Mouse (Mus musculus): ENCODE data around the gene Lrr1.
"Not testable (repeated sequence)": the region's sequence is repeated elsewhere in the genome, so short reads cannot be mapped to it uniquely, and the experiment has no call there.

Lrr1 gene

DNA sequence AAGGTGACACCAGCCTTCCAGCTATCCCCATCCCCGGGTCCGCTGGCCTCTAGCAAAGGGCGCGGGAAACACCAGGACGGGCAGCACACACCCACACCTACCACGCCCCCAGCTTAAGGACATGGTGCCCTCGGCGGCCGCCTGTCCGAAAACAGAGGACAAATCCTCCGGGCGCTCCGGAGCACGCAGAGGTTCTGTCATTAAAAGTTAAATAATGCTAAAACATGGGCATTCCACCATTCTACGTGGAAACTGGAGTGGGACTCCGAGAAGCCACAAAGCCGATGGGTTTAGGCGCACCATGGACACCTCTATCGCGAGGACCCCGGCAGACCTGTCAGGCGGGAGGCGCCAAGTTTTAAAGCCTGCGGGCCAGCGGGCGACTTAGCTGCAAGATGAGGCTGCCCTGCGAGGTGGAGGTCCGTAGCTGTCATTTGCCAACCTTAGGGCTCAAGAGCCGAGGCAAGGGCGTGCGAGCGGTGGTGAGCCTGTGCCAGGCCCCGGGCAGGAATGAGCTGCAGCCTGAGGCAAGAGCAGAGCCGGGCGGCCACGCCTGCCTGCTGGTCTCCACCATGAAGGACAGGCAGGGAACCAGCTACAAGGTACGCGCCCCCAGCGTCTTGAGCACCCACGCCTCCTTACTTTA lies at the start of gene Lrr1:
Gene Lrr1, plus strand, starts transcription at position 354 of the 646 bp plus-strand sequence.
- DNase-seq, result peak; percentile 79

DNA sequence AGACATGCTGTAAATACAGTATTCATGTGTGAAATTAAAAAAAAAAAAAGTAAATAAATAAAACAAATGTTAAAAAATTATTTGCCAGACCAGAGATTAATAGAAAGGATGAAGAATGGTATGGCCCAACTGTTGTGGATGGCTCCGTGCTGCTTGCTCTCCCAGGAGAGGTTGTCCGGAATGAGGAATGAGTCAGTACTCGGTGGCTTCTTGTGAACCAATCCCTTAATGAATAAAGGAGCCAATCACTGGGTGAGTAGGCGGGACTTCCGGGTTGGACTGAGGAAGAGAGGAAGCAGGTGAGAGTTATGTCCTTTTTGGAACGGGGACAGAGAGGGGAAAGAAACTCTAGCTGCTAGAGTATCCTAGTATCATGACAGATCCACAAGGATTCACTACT lies 48.7 kb upstream of the Lrr1 start:
- no peak for DNase-seq

DNA sequence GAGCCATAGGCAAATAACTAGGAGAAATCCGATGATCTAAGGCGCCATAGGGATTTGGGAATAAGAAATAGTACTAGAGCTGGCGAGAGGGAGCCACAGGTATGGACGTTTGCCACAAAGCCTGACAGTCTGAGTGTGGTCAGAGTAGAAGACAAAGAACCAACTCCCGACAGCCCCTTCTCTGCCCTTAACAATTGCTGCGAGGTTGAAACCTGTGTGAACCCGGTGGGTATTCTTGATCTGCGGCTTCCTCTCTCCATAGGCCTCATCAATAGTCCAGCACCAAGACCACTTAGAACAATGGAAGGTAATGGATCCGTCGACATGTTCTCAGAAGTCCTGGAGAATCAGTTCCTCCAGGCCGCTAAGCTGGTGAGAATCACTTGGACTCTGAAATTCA lies 45.8 kb upstream of the Lrr1 start:
- DNase-seq, result no peak

DNA sequence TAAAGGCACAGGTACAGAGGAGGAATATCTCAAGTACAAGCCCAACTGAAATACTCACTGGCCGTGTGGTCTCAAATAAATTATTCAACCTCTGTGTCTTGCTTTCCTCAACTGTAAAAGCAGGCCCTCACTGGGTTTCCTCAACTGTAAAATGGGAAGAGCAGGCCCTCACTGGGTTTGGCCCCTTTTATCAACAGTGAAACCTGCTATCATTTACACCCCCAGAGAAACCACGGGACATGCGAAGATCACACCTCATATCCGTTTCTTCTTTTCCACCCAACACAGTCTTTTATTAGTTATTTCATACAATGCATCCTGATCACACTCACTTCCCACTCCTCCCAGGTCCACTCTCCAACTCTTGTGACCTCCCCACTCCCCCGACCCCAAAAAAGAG lies 43.5 kb upstream of the Lrr1 start:
- no peak for DNase-seq

DNA sequence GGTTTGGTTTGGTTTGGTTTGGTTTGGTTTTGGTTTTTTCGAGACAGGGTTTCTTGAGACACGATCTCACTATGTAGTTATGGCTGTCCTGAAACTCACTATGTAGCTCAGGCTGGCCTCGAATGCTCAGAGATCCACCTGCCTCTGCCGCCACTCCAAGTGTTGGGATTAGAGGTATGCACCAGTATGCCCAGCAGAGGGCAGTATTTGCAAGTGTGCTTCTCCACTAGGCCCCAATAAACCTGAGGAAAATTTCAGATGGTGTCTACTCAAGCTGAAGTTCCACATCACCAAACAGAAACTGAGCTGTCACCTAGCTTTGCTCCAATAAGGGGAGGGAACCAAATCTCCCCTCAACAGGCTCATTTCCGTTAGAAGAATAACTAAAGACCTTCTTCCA lies 41.4 kb upstream of the Lrr1 start:
- no peak for DNase-seq

DNA sequence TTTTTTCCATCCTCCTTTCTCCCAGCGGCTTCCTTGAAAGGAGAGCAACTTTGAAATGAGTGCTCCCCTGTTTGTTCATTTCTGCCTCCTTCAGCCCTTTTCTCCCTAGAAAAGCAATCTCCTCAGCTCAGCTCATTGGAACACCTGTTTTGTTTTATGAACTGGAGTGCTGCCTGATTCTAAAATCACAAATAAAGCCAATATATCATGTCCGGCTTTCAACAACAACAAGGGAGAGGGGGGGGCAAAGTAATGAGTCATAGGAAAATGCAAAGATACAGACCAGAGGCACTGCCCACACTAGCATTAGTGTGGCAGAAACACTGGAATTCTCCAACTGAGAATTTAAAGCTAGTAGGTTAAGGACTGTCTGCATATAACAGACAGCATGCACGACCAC lies 41.0 kb upstream of the Lrr1 start:
- no peak for DNase-seq

DNA sequence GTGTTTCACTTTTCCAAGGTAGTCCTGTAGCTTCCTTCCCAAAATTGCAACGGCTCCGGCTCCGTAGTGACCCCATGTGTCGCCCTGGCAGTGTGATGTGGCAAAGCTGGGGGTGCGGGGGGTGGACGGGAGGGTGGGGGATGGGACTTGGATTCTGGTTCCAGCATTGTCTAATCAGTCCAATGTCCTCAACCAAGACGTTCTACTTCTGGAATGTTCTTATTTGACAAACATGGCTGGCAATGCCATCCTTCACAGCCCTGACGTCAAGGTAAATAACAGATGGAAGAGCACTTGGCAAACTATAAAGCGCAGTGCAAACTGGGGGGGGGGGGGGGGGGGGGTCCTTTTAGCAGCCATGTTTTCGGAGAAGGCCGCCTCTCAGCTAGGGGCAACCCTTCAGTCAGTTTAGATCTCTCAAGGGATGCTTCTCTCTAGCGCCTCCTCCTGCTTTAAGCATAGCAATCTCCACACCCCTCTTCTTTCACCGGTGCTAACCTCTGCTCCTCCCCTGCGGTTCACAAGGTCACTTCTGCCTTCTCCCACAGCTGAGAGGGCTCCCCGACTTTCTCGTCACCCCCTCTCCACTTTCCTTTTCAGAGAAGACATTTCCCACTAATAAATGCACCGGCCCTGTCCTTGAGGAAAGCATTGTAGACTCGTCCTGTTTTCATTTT lies 38.8 kb upstream of the Lrr1 start:
- DNase-seq, result no peak

DNA sequence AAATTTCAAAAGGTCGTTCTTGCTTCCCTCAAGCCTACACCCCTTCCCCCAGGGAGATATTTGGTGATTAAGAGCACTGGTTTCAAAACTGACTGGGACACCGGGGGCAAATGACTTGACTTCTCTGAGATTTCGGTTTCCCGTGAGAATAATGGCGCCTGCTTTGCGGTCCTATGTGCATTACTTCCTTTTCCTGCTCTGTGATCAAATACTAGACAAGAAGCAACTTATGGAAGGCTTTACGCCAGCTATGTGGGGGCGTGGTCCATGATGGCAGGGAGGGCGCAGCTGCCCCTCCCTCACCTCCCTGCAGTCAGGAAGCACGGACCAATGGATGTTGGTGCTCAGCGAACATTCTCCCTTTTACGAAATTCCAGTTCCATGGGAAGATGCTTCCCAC lies 38.1 kb upstream of the Lrr1 start:
- no peak for DNase-seq

DNA sequence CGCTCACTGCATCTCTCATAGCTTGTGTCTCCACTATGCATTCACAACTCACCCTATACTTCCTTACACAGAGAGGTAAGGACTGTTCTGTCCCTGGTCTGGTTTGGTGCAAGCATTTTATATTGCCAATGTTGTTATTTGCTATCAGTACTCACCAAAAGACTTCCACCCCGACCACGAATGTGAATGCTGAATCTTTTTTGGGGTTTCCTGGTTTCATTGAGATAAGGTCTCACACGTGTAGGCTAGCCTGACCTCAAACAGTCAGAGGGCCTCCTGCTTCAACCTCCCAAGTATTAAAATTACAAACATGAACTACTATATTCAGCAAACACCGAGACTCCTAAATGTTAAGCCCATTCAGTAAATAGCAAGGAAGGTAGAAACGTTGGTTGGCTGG lies 37.3 kb upstream of the Lrr1 start:
- DNase-seq, result no peak

DNA sequence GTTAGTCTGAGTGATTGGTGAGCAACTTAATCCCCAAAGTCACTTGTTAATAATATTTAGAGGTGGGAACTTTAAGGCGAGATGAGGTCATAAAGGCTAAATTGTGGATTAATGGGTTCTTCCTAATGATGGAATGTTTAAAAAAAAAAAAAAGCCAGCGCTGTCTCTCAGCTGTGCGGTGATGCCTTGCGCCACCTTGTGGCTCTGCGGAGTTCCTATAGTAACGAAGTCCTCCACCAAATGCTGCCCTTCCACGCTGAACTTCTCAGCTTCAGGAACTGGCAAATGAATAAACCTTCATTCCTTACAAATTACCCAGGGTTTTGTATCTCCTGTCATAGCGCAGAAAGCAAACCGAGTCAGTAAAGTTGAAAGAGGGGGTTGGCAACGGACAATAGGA lies 36.6 kb upstream of the Lrr1 start:
- peak; percentile 75 for DNase-seq

DNA sequence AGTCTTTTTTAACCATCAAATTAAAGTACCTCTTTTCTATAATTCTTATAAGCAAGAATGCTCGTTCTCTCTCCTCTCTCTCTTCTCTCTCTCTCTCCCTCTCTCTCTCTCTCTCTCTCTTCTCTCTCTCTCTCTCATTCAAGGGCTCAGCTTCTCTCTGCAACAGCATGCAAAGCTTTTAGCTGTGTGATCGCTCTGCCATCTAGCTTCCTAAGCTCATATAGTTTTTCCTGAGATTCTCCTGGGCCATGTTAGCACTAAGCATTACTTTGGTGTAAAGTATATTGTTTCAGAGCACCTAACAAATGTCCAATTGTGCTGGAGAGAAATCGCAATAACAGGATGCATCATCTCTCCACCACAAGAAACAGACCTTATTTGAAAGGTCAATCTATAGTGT lies 29.4 kb upstream of the Lrr1 start:
- DNase-seq, result no peak

DNA sequence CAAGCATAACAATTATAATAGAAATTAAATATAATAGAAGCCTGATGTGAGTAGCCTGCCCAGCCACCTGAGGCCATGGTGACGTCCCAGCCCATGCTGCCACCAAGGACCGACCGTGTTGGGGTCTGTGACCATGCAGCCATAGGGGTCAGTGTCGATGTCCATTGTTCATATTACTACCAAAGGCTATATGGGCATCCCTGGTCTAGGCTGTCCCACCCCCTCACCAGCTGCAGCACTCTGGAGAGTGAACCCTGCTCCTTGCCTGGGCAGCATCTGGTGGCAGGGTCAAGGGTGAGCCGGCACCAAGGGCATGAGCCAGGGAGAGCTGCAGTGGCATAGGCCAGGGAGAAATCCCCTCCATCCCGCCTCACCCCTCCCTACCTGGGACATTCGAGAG lies 28.8 kb upstream of the Lrr1 start:
- DNase-seq, result no peak

DNA sequence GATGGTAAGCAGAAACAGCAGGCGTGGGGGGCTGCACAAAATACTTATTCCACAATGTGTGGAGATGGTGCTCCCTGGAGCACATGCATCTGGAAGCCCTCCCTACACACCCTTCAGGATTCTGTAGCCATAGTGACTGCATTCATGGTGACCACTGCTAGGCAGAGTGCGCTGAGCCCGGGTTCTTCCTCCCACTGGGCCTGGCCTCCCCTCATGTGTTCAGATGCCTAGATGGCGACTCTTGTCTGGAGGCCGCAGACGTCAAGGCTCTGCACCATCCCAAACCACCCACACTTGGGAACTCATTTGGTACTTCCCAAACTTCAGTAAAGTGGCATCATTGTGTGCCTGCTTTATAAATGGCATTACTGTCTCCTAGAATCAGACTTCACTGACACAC lies 25.2 kb upstream of the Lrr1 start:
- no peak for DNase-seq

DNA sequence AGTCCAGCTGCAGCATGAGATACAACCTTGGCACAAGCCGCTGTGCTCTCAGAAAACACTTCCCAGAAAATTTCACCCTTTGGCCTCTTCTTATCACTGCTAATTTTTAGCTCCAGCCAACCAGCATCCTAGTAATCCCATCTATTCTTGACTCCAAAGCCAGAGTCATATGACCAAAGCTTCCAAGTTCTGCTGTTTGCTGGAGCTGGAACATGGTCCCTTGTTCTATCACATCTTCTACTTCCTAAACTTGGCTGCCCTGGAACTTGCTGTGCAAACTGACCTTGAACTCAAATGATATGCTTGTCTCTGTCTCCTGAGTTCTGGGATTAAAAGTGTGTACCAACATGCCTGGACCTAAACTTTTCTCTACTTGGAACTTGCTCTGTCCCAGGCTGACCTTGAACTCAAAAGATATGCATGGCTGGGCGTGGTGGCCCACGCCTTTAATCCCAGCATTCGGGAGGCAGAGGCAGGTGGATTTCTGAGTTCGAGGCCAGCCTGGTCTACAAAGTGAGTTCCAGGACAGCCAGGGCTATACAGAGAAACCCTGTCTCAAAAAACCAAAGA lies 21.4 kb upstream of the Lrr1 start:
- DNase-seq, result no peak

DNA sequence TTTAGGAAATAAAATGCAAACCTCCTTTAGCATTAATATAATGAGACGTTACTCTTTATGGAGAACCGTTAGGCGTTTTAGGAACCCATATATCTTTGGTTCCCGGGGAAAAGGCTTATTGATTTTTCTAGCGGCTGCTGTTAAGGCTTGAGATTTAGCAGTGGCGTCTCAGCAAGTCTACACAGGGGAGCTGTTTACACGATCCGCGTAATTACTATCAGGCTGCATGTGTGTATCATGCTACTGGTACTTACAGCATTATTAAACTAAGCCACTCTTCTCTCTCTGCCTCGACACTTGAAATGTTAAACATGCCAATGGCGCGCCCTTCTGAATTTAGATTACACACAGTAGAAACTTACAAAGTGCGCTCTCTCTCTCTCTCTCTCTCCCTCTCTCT lies 18.6 kb upstream of the Lrr1 start:
- DNase-seq, result no peak

DNA sequence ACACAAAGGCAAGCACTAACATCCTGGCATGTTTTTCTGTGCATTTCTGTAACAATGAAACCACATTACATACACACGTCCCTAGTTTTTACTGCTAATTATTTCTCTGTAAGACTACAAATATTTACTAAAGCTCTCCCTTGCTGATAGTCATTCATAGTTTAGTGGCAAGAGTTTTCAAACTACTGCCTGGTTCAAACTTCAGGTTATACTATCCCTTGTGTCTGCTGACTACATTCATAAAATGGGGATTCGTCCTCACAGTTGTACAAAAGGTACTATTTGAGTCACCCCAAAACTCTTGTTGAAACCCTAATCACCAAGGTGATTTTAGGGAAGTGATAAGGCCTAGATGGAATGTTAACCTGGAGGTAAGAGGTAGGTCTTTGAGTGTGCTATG lies 12.7 kb upstream of the Lrr1 start:
- DNase-seq, result no peak

DNA sequence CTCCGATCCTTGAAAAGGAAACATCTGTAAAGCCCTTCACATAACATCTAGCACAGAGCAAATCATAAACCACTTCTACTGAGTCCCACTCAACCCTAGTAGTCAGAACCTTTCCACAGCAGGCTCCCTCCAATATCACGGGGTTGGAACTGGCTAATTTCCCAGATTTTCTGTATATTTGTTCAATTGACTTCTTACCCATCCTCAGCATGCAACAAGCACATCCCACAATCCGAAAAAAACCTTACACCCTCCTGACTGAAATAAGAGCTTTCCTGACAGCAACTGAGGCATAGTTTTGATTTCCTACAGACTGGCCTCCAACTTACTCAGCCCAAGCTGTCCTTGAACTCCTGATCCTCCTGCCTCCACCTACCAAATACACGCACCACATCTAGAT lies 12.2 kb upstream of the Lrr1 start:
- no peak for DNase-seq

DNA sequence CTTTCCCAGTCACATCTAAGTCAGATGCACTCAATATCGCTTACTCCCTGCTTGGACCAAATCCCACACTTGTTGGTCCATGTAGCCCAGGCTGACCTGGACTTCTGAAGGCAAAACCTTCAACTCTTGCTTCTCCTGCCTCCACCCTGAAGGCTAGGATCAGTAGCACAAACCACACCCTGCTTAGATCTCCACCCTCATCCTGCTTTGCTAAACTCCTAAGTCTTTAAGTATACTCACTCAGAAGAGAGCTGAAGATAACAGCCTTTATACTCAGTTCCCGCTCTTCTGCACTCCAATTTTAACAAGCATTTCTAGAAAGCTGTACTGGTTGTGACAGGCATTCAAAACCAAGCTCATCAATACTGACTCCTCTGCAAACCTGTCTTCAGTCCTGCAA lies 11.5 kb upstream of the Lrr1 start:
- DNase-seq, result no peak

DNA sequence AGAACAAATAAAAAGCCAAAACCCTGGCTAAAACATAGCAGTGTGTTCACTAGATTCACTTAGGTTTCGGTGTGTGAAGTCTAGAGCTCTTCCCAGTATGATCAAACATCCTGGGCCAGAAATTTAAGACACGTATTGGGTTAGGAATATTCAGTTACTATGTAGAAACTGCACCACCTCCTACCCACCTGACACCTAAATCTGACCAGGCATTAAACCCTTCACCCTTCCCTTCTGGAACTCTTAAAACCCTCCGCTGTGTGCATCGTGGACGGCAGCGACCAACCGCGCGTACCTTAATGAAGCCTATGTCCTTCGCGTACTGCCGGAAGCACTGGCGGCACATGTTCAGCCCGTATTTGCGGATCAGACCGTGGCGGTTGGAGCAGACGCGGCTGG lies 10.2 kb upstream of the Lrr1 start:
- DNase-seq, result no peak

DNA sequence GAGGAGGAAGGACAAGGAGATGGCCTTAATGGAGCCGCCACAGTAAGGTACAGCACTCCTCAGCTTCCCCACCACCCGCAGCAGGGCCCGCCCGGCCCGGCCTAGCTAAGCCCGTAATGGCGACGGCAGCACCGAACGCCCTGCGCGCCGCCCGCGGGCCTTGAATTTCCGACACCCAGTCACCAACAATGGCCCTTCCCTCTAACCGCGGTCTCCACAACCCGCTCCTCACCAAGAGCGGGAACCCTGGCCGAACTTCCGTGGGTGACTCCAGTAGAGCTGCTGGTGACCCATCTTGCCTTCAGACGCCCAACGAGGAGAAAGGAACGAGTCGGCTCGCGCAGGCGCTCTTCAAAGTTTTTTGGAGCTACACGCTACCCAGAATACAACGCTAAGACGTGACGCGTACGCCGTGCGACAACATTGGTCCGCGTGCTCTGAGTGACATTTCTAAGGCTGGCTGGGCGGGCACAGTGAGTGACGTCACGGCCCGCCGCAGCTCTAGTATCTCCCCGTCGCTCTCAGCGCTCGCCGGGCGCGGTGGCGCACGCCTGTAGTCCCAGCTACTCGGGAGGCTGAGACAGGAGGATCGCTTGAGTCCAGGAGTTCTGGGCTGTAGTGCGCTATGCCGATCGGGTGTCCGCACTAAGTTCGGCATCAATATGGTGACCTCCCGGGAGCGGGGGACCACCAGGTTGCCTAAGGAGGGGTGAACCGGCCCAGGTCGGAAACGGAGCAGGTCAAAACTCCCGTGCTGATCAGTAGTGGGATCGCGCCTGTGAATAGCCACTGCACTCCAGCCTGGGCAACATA lies 9.6 kb upstream of the Lrr1 start, which contains the start of gene Rps29:
Gene Rps29, minus strand, starts transcription at position 422 of the 813 bp plus-strand sequence.
- DNase-seq, result peak; percentile 94

DNA sequence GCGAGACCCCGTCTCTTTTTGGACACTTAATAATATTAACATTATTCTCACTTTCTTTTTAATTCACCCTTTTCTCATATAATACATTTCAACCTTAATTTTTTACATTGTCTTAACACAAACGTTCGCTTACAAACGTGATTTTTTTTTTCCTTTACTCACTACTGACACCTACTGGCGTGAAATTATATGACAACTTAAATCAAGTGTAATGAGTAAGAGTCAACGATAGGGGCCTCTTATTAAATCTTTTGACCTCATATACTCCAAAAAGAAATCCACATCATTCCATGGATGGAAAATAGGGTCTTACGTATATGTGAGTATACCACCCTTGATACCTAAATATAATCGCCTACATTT lies 9.1 kb upstream of the Lrr1 start:
- DNase-seq, result no peak

DNA sequence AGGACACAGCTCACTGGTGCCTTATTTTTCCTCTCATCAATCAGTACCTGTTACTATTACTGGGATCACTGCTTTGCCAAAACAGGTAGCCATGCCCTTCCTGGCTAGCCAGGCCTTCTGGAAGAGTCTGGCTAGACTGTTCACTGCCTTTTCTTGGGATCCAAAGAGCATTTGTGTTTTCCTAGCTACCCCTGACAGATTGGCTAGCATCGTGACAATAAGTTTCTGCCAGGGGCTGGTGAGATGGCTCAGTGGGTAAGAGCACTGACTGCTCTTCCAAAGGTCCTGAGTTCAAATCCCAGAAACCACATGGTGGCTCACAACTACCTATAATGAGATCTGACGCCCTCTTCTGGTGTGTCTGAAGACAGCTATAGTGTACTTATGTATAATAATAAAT lies 7.9 kb upstream of the Lrr1 start:
- DNase-seq, result not testable (repeated sequence)

DNA sequence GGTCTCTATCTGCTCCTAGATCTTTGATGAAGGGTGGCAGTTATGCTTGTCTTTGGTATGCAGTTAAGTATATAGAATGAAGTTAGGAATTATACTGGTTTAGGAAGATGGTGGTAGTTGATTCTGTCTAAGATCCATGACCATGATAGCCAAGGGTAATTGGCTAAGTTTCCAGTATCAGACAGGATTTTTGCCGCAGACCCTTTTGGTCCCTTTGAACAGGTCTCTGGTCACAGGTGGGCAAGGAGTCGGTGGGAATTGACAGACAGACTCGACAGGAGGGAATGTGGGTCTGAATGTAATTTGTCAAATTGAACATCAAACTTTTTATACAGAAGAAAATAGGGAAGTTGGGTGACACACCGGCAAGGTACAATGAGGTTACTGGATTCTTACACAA lies 5.0 kb upstream of the Lrr1 start:
- DNase-seq, result not testable (repeated sequence)

DNA sequence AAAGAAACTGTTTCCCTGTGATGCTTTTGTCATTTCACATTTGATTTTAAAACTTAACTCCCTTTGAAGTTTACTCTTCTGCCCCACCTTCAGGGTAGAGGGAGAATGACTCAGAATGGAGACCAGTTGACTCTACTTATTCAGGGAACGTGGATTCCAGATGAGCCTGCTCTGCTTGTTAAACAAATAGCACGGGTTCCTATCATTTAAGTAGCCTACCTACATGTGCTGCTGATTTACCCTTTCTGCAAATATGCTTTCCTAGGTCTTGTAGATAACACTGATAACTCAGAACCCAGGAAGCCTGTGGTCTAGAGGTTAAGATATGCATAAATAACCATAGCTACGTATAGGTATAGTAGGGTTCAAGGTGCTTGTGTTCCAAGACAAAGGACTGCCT lies 3.7 kb upstream of the Lrr1 start:
- no peak for DNase-seq
